Mouse (Mus musculus) c-Kit-positive CD71-negative TER-119-negative erythroid progenitor cells, embryonic 14.5 days (primary cell): ENCODE measurements around the gene Slc24a3.

ENCODE experiments used
- DNase-seq: peaks from one replicate; pipeline ENCODE4 v3.0.0-alpha.2; 2013; ENCODE audit warnings: low read depth

The Slc24a3 gene

DNA sequence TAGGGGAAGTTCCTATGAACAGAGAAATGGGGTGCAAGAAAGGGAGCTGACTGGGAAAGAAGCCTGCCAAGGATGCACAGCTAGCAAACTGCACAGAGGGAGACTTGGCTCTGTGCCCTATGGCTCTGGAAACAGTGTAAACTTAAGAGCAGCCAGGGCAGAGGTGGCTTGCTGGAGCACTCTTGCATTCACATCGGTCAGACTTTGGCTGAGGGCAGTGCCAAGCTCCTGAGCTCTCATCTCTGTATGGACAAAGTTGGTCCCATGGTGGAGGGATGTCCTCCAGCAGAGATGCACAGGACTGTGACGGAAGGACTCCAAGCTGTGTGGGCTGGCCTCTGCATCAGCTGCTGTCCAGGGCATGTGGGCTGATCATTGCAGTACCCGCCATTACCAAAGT, 516.0 kb downstream of the Slc24a3 start:
- DNase-seq: no peak

DNA sequence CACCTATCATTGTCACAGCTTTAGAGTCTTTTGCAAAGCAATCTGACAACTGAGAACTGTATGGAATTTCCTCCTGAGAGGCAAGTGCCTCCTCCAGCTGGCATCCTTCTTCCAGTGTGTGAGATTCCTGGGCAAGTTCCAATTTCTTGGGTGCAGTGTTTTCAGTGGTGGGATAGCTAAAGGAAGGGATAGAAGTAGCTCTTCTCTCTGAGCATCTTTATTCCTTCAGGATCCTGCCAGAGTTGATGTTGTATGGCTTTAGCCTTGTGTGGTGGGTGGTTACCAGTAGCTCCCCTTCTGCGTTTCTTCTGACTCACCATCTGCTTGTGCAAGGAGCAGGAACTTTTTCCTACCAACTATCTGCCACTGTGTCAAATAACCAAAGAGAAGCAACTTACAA, 516.6 kb downstream of the Slc24a3 start:
- no peak for DNase-seq

DNA sequence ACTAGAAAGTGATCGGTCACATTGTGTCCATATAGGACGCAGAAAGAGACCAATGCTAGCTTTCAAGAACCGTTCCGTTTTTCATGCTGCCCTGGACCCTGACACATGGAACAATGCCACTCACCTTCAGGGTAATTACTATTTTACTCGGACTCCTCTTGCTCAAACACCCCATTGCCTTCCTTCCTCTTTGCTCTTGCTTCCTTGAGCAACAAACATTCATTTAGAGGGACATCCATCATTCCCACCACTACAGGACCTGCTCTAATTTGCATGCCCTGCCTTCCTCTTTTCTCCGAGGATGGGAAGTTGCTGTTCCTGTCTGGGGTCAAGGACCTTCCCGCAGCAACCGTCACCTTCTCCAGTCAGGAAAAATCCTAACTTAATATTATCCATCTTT, 517.3 kb downstream of the Slc24a3 start:
- DNase-seq: no peak

DNA sequence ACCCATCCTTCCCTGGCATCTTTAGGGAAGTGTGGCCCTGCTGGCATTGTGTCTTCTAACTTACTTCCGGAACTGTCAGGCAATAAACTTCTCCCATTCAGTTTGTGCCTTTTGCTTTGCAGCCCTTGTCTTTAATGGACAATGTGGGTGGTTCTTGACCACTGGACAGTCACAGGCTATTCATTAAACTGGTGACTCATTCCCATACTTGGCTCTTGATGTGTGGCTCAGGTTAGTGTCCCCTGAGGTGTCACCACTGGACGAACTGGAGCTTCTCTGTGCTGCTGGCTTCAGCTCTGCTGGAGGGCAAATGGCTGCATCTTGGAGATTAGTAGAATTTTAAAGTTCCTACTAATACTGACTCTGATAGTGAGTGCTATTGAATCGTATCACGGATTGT, 518.5 kb downstream of the Slc24a3 start:
- no peak for DNase-seq

DNA sequence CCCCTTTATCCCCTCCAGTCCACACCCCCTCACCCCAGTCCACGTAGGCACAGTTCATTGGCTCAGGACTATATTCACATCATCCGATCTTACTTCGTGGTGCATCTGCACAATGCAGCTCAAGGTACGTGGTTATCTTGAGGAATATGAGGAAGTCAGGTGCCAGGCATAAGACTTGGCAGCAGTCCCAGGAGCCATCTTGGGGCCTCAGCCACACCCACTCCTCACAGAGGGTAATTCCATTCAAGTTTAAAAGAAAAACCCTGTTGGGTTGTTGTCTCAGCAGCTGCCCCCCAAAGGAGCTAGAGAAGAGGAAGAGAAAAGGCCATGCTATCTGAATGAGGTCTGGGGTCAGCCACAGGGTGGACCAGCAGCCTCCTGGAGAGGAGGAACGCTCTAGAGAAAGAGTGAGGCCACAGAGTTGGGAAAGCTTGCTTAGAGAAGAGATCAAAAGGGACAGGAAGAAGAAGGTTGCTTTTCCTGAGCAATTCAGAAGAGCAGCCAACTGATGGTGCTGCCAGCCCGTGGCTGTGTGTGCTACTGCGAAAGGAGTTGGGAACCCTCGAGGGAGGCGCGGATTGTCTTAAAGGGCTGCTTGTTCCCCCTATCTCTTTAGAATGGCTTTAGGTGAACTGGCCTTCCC, 523.9 kb downstream of the Slc24a3 start:
- no peak for DNase-seq
